Mouse (Mus musculus): ENCODE data around the gene Atp6v1g3.

DNA sequence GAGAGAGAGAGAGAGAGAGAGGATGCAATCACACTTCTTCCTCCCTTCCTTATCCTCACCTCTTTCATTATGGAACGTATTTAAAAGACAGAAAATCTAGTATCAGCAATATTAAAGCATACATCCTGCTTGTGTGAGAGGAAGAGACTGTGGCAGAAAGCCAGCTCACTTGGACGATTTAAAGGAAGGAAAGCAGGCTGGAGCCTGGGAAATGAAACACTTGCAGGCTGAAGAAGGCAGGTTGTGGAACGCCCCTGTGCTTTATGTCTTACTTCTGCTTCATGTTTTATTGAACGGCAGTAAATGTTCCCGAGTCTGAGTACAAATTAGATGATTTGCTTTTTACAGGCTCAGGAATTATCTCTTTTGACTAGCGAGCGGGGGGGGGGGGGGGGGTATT lies 29.1 kb upstream of the Atp6v1g3 start:
- TF ChIP-seq CTCF (IDR thresholded peaks at IDR 0.05; ENCODE audit: low read depth) (no peak), EP300 (IDR thresholded peaks at IDR 0.05; ENCODE audit: low read depth) (no peak)

Measured in liver, embryonic 14.5 days (tissue).